Mouse (Mus musculus) MEL (cell line): ENCODE results near the gene Mrrf.

ENCODE experiments used
- CHD1 ChIP-seq: IDR thresholded peaks from 2 replicates; pipeline ENCODE4 v1.6.1; 2012; ENCODE audit warnings: low read depth, mild to moderate bottlenecking, inconsistent platforms, low read length, improper control_type of control experiment
- CTCF ChIP-seq, 3 experiments: IDR thresholded peaks in 2 of 3; conservative IDR thresholded peaks in 1 of 3; 2 replicates each; pipeline ENCODE4 v1.5.1; 2011 to 2012; ENCODE audit warnings: low read length in 3 of 3, low read depth in 2 of 3, mild to moderate bottlenecking in 2 of 3, improper control_type of control experiment in 1 of 3, inconsistent platforms in 1 of 3, mixed read lengths in 1 of 3, moderate library complexity in 1 of 3; ENCODE audit not compliant: control insufficient read depth in 1 of 3, insufficient read depth in 1 of 3, poor library complexity in 1 of 3, severe bottlenecking in 1 of 3
- EP300 ChIP-seq, 2 experiments: IDR thresholded peaks; 2 replicates each; pipeline ENCODE4 v1.6.1; 2011; ENCODE audit warnings: improper control_type of control experiment in 2 of 2, low read length in 2 of 2, low read depth in 1 of 2, mild to moderate bottlenecking in 1 of 2
- GATA1 ChIP-seq: IDR thresholded peaks from 2 replicates; pipeline ENCODE4 v1.6.1; 2011; ENCODE audit warnings: low read depth, low read length, improper control_type of control experiment
- HCFC1 ChIP-seq: IDR thresholded peaks from 2 replicates; pipeline ENCODE4 v1.6.1; 2012; ENCODE audit warnings: low read depth, mild to moderate bottlenecking, inconsistent platforms, low read length, improper control_type of control experiment, moderate library complexity
- JUND ChIP-seq: IDR thresholded peaks from 2 replicates; pipeline ENCODE4 v1.6.1; 2011; ENCODE audit warnings: low read depth, mild to moderate bottlenecking, improper control_type of control experiment, low read length
- MAX ChIP-seq: IDR thresholded peaks from 2 replicates; pipeline ENCODE4 v1.6.1; 2011; ENCODE audit warnings: low read length, improper control_type of control experiment
- NRF1 ChIP-seq: IDR thresholded peaks from 2 replicates; pipeline ENCODE4 v1.6.1; 2014; ENCODE audit warnings: low read depth, mild to moderate bottlenecking, inconsistent platforms, low read length, improper control_type of control experiment, moderate library complexity; ENCODE audit not compliant: poor library complexity, insufficient read depth, severe bottlenecking
- TCF12 ChIP-seq: IDR thresholded peaks from 2 replicates; pipeline ENCODE4 v1.6.1; 2014; ENCODE audit warnings: low read depth, mild to moderate bottlenecking, inconsistent platforms, low read length, improper control_type of control experiment, moderate library complexity
- USF2 ChIP-seq, 2 experiments: IDR thresholded peaks; 2 replicates each; pipeline ENCODE4 v1.6.1; 2011 to 2012; ENCODE audit warnings: improper control_type of control experiment in 2 of 2, low read length in 2 of 2, borderline replicate concordance in 1 of 2, inconsistent platforms in 1 of 2, low read depth in 1 of 2, mild to moderate bottlenecking in 1 of 2; ENCODE audit not compliant: insufficient read depth in 1 of 2
- ZC3H11A ChIP-seq: IDR thresholded peaks from 2 replicates; pipeline ENCODE4 v1.6.1; 2012; ENCODE audit warnings: low read depth, mild to moderate bottlenecking, inconsistent platforms, low read length, improper control_type of control experiment
- ZMIZ1 ChIP-seq: IDR thresholded peaks from 2 replicates; pipeline ENCODE4 v1.6.1; 2012; ENCODE audit warnings: low read depth, mild to moderate bottlenecking, inconsistent platforms, low read length, improper control_type of control experiment, moderate library complexity
- ZNF384 ChIP-seq: IDR thresholded peaks from 2 replicates; pipeline ENCODE4 v1.6.1; 2012; ENCODE audit warnings: low read depth, mild to moderate bottlenecking, inconsistent platforms, low read length, improper control_type of control experiment

GRCm38 (mm10) chr2:36126795-36127429 is 9.3 kb upstream of the Mrrf start:
- TF ChIP-seq CTCF (IDR thresholded peaks at IDR 0.05 in 2 of 3, conservative IDR thresholded peaks at IDR 0.05 in 1 of 3; ENCODE audit: control insufficient read depth in 1 of 3, insufficient read depth in 1 of 3, low read depth in 2 of 3, low read length in 3 of 3, poor library complexity in 1 of 3, severe bottlenecking in 1 of 3): no peak
- no peak for TF ChIP-seq USF2 (IDR thresholded peaks at IDR 0.05; ENCODE audit: borderline replicate concordance in 1 of 2, insufficient read depth in 1 of 2, low read depth in 1 of 2, low read length in 2 of 2)
- TF ChIP-seq ZC3H11A: no peak
- no peak for TF ChIP-seq ZNF384
- no peak for TF ChIP-seq CHD1
- TF ChIP-seq GATA1: no peak
- TF ChIP-seq ZMIZ1: no peak
- TF ChIP-seq NRF1: no peak
- TF ChIP-seq MAX: no peak
- no peak for TF ChIP-seq TCF12
- no peak for TF ChIP-seq EP300 (IDR thresholded peaks at IDR 0.05; ENCODE audit: low read depth in 1 of 2, low read length in 2 of 2)
- TF ChIP-seq JUND: no peak
- TF ChIP-seq HCFC1: no peak
